Mouse (Mus musculus): ENCODE measurements at regions not wholly inside any gene's neighbourhood (a gene's known extent, or its start where the extent isn't known, plus 50 kb on each side); places are given as distances from the start of the nearest gene placed in this dataset.

- no peak for DNase-seq
Measured at GRCm38 (mm10) chr13:48003126-48003525, 257.9 kb upstream of the Id4 start.

DNA sequence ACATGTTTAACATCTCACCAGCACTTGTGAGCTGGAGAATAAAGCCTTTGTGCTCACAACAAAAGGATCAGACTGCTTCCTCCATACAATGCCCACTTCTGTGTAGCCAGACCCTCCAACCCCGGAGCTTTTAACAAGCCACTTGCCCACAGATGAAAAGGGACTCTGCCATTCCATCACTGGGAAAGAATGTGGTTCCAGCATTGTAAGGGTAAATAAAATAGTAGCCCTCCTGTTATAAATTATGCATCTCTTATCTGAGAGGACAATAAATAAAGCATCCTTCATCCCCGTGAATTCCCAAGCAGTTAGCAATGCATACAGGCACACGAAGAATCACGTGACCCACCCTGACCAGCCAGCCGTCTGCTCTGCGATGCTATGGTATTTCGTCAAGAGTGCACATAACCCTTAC, 247.7 kb upstream of the Id4 start:
- no peak for DNase-seq

DNA sequence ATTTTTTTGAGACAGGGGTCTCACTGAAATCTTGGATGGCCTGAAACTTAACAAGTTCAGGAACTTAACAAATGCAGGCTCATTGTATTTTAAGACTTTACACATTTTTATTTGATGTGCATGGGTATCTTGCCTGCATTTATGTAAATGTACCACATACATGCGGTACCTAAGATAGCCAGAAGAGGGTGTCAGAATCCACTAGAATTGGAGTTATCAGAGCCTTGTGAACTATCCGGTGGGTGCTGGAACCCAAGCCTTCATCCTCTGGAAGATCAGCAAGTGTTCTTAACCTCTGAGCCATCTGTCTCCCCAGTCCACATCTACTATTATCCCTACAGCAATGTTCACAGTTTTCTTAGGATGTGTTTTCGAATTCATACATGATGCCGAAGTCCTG, 245.7 kb upstream of the Id4 start:
- no peak for DNase-seq

GRCm38 (mm10) chr13:48016051-48016450, 245.0 kb upstream of the Id4 start:
- no peak for DNase-seq

- no peak for DNase-seq
Measured at GRCm38 (mm10) chr13:48016606-48017005, 244.4 kb upstream of the Id4 start.

DNA sequence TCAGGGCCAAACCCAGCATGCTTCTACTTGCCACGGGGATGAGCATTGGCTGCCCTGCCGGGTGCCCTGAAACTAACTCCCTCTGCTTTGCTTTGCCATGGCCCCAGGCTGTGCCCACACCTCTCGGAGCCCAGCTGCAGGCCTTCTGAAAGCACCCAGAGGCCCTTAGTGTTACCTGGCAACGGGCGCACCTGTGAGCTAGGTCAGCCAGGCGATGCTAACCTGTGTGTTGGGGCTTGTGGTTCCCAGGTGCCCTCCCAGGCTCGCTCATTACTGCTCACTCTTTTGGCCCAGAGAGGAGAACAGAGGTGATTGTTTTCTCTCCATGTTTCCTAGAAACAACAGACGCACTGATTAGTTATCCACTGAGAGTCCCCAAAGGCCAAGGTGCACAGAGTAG, 243.4 kb upstream of the Id4 start:
- DNase-seq = no peak

DNA sequence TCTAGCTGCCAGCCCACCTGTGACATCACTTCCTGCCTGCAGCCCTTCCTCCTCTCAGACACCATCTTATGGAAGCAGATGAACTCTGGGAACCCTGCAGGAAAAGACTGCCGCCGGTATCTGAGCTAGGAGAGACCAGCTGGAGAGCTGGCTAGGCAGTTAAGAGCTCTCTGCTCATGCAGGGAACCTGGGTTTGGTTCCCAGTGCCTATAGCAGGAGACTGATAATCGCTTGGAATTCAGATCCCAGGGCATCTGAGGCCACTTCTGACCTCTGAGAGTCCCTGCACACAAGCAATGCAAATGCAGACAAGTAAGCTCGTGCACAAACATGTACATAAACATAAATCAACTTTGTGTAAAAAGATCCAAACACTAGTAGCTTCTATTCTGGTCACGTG, 242.4 kb upstream of the Id4 start:
- DNase-seq = no peak

GRCm38 (mm10) chr13:48022958-48023615, 237.9 kb upstream of the Id4 start:
- DNase-seq = no peak

DNA sequence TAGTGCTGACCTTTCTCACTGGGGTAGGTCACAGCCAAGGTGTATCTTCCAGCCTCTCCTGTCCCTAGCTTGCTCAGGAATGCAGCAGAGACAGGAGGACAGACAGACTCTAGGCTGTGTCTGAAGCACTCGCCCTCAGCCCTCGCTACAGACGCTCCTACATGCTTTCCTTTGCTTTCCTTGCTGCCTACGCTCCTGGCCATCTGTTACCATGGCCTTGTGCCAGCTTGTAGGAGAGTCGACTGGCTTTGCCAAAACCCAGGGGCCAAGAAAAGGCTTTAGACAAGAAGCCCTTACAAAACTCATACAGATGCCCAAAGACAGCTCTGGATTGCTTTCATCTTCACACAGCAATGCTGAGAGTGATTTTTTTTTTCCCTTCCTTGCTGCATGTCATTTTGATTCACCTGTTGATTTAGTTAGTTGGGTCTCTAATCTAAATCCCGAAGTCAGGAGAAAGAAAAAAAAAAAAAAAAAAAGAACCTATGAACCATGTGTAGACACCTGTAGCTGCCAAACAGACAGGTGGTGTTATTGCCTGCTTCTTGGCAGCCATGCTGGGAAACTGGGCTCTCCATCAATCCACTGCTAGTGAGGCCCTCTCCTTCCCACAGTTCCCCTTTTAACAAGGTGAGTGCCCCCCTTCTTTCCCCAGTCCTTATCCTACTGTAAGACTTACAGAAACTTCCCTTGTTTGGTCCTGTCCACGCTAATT, 233.1 kb upstream of the Id4 start:
- DNase-seq = no peak

DNA sequence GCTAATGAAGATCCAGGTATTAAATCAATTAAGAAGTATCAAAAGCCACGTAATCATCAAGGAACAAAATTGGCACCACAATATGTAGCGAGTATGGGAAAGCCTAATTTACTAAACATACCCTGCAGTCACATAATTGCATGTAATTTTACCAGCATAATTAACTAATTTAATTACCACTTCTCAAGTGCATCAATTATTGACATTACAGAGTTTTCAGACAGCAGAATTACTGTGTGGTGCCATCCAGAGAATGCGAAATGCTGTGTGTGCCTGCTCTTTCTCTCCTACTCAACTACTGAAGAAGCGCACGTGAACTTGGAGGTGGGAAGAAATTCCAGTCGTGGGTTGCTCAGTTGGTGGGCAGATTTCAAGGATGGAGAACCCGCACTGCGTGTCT, 229.5 kb upstream of the Id4 start:
- DNase-seq = no peak

GRCm38 (mm10) chr13:48042172-48042571, 218.9 kb upstream of the Id4 start:
- DNase-seq = no peak

- no peak for DNase-seq
Measured at GRCm38 (mm10) chr13:48042572-48042971, 218.5 kb upstream of the Id4 start.

GRCm38 (mm10) chr13:48046201-48046750, 214.8 kb upstream of the Id4 start:
- DNase-seq = no peak

DNA sequence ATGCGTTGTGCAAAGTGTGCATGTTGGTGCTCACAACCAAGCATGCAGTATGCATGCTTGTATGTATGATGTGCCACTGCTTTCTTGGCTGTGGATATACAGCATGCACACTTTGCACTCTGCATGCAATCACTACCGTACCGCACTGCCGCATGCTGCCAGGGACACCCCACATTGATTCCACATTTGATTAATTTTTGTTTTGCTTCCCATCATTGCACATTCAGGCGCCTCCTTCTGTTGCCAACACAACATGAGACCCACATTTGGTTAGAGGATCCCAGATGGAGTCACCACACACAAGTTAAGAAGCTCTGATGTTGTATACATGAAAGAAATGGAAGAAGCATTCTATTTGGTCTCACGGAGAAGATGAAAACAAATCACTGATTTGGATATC, 211.2 kb upstream of the Id4 start:
- no peak for DNase-seq

- DNase-seq = no peak
Measured at GRCm38 (mm10) chr13:48074630-48075029, 186.4 kb upstream of the Id4 start.

DNA sequence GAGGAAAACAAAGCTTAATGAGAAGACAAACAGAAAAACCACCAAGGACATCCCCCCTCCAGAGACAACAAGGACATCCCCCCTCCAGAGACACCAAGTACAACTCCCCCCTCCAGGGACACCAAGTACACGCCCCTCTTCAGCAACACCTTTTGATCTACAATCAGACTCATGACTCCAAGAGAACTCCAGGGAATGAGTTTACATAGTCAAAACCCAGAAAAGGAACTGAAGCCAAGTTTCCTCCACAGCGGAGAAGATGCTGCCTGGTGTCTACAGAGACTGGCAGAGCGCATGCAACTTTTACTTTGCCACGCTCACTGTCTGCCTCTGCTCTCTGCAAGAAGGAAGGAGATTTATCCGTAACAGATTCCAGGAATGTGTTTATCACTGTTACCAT, 185.7 kb upstream of the Id4 start:
- no peak for DNase-seq

DNA sequence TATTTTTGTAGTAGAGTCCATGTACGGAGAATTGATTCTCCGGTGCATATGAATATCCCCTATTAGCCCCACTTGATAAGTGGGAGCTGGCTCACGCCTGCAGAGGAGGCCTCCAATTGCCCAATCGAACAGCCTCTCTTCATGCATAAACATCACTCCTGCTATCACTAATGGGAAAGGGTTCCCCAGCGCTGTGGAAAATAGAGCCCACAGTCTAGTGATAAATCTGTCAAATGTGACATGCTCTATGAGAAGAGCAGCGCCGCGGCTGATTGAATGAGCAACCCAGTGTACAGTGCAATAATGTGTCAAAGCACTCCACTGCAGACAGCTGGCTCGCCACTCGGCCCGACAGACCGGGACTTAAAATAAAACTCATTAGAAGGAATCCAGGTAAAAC, 182.8 kb upstream of the Id4 start:
- DNase-seq = no peak

DNA sequence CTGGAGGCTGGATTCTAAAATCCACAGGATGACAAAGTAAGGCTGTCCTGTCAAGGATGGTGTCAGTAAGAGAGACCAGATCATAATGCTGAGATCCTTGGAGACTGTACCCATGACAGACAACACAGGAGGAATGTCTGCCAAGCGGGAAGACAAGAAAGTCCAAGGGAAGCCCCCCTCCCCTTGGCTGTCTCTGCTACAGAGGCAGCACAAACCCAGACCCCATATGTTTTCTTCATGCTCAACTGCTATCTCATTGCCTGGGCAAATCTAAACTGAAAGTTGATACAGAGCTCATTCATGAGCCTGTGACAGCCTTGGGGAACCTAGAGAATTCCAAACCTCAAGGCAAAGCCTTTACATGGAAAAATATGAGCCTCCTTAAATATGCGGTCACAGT, 177.7 kb upstream of the Id4 start:
- DNase-seq = no peak

DNA sequence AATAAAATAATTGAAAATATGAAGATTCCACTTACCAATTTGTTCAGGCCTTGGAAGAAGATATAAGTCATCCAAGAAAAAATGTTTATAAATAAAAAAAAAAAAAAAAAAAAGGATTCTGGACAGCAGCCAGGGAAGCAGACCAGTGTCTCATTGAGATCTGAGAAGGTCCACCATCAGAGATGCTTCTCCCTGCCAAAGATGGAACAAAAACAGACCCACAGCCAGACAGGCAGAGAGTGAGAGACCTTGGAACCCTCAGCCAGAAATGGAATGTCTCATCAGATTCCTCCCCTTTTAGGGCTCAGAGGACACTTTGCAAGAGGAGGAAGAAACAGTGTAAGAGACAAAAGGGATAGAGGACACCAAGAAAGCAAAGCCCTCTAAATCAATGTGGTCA, 177.2 kb upstream of the Id4 start:
- no peak for DNase-seq

DNA sequence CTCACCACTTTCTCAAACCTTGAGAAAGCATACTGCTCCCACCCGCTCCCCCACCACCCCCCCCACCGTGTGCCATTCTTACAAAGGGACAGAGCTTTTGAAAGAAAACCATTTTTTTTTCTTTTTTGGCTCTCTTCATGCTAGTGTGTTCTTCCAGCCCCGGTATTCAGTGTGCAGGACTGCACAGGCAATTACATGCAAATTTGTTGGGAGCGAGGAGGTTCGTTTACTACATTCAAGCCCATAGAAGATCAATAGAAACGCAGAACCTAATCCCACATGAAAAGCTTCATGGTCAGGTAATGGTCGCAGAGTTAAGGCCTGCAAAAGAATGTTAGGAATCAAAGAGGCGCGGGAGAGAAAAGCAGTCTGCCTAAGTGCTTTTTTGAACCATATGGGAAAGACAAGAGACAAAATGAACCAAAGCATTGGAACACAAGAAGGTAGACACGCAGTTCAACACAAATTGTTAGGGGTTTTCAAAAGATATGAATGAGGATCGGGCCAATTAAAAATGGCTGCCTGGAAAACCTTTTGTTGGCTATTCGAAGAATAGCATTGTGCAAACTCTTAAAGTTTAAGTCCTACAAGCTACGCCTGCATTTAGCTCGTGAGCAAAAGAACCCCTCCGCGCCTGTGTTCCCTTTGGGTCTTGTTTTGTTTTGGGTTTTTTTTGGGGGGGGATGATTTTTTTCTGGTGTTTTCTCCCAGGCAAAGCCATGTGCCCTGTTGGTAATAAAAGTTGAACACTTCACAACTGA, 166.6 kb upstream of the Id4 start:
- DNase-seq = no peak

DNA sequence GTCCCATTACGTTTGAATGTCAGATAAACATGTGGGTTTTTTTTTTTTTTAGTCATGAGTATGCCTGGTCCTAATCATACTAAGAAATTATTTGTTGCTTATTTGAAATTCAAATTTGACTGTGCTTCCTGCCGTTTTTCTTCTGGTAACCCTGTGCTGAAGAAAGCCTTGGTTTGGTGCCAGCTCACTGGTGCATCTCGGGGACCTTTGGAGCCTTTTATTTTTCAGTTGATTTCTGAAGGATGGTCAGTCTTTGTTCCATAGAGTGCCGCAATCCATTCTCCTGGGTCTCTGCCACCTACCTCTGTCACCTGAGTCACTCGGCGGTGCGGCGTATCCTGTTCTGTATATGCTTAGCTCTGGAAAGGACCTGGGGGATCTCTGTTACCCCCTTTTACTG, 158.9 kb upstream of the Id4 start:
- DNase-seq = no peak

GRCm38 (mm10) chr13:48102576-48102975, 158.5 kb upstream of the Id4 start:
- no peak for DNase-seq

DNA sequence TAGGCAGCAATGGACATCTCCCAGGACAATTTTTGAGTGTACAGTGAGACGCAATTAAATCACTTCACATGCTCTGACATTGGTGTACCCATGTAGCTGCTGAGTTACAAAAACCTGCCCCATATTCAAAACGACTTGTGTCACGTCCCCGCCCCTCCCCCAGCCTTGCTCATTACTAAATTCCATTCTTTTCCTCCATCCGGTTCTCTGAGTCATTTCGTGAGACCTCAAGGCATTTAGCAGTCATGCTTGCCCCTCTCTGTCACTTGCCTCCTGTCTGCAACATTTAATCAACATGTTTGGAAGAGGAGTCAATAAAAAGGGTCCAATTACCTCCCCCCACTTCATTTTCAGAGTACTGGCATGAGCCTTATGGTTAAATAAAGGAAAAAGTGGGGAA, 156.3 kb upstream of the Id4 start:
- no peak for DNase-seq

GRCm38 (mm10) chr13:48106946-48107345, 154.1 kb upstream of the Id4 start:
- no peak for DNase-seq

All from thymus, postnatal 36 days (tissue).